Mouse (Mus musculus) urinary bladder, postnatal 10 days (tissue): ENCODE results near the gene Wdr24.
A peak's percentile ranks its signal among the peaks of the same experiment; 100 is the strongest.
"Not testable (repeated sequence)": the region's sequence is repeated elsewhere in the genome, so short reads cannot be mapped to it uniquely, and the experiment has no call there.

Experiments used
- DNase-seq: peaks from one replicate; pipeline ENCODE4 v3.0.0; 2022; ENCODE audit warnings: low spot score

Wdr24 gene

DNA sequence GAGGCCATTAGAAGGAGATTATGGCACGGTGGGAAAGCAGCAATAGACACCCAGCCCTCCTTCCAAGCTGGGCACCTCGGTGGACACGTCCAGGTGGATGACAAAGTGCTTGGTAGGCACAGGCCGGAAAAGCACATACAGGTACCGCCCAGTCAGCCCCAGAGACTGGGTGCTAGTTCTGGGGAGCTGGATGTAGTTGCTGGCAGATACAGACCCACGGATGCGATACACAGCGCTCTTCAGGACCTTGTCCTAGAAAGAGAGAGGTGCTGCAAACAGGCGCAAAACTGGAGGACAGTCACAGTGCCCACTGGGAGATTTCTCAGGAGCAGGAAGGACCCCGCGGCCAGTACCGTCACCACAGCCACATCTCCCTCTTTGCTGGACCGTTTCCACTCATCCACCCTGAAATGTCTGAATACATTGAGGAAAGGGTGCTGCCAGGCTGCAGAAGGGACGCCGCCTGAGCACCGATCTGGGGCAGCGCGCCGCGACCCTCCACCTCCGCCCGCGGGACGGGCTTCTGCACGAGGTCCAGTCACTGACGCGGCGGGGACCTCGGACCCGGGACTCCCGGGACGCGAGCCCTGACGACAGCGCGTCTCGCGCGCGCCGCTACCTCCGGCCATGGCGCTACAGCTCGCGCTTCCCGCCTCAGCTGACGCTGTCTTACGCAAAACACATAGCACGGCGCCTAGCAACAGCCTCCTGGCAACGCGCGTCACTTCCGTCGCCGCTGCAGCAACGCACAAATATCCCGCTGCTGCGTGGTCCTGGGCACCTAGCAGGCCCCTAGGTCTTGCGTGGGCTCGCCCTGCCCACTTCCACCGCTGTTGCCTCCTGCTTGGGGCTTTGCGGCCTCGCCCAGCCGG is 37.6 kb downstream of the Wdr24 start, which contains the start of gene Wdr90:
Gene Wdr90, minus strand, starts transcription at position 670 of the 872 bp plus-strand sequence.
- DNase-seq, result peak; percentile 62

GRCm38 (mm10) chr17:25861704-25862612 is 38.5 kb downstream of the Wdr24 start:
- no peak for DNase-seq

GRCm38 (mm10) chr17:25863681-25864080 is 40.3 kb downstream of the Wdr24 start:
- no peak for DNase-seq

DNA sequence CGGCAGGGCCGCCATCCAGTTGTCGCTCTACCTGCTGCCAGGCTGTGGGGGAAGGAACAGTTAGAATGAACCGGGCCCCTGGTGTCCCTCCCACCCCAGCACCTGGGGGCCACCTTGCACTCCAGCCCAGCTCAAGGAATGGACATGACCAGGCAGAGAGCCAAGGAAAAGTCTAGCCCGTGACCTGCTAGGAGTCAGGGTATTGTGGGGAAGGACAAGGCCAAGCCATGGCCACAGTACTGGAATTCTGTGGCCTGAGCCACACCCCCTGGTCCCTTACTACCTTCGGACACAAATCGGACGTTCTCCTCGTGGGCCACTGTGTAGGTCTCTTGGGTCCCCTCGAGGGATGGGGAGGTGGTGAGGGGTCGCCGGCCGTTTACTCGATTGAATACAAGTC is 40.9 kb downstream of the Wdr24 start:
- DNase-seq, result no peak

- DNase-seq, result no peak
Observed at GRCm38 (mm10) chr17:25865288-25865687, 41.9 kb downstream of the Wdr24 start.

DNA sequence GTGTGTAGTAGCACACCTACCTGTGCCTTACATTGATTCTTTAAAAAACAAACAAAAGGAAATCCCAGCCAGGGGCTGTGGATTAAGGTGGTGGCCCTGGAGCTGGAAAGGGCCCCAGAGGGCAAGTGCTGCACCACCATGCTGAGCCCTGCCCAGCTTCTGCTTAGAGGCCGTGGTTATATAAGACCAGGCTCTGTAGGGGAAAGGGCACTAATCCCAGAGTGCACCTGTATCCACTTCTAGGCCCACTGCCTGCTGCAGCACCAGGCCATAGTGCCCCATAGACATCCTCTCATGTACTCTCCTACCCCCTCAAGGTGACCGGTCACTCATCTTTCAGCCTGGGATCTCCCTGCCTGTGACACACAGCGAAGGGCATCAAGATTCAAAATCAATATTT is 42.7 kb downstream of the Wdr24 start:
- no peak for DNase-seq

DNA sequence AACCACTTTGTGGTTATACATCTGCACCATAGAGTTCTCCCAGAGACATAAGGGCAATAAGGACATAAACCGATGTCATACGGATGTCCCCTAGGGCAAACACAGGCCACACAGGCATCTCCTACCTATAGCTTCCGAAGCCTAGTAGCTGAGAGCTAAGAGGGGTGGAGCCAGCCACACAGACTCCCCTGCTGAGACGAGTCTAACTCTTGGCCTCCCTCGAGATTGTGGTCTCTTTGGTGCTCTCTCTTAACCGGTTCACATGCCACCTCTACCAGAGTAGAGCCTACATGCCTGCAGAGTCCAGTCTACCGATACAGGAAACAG is 44.0 kb downstream of the Wdr24 start:
- no peak for DNase-seq

DNA sequence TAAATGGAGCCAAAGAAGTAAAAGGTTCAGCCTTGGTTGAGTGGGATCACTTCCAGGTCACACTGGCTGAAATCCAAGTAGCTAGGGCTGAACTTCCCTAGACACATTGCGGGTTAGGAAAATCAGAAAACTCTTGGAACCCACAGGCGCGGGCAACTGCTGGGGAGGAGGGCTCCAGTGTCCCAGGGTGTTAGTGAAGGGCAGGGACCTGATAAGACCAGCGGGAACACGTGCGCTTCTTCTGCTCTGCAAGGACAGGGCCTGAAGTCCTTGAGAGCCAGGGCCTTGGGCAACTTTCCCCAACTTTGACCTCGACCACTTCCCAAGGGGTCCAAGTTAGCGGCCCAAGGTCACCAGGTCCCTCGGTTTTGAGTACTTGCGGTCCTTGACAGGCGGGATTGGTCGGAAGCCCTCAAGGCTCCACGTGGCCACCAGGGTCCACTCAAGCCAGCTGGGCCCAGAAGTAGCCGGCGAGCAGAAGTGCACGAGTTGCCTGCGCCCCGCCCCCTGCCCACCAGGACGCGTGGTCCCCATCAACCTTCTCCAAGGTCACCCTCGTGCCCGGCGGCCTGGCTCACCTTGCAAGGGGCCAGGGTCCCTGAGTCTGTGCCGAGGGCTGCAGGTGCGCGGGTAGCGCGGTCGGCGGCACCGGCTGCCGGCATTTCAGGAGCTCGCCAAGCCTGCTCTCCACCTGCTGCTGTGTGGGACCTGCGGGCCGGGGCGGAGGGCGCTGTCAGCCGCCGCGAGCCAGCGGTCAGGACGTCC is 44.6 kb downstream of the Wdr24 start:
- no peak for DNase-seq

- no peak for DNase-seq
Observed at GRCm38 (mm10) chr17:25868601-25869191, 45.3 kb downstream of the Wdr24 start, which contains the start of gene Mcrip2. Gene Mcrip2, minus strand, starts transcription at chr17:25868764.

DNA sequence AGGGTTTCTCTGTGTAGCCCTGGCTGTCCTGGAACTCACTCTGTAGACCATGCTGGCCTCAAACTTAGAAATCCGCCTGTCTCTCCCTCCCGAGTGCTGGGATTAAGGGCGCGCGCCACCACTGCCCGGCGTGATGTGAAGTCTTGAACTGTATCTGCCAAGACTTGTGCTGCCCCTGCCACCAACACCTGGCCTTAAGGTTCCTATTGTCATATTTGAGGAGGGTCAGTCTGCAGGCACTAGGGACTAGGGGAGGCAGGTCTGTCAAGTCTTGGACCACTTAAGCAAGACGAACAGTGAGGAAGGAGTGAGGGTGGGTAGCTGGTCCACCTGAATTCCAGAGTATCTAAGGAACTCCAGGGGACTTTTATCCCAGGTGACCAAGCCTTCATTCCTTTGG is 46.1 kb downstream of the Wdr24 start:
- DNase-seq, result no peak

GRCm38 (mm10) chr17:25869954-25870353 is 46.5 kb downstream of the Wdr24 start:
- DNase-seq, result no peak

- not testable (repeated sequence) for DNase-seq
Observed at GRCm38 (mm10) chr17:25871566-25871965, 48.1 kb downstream of the Wdr24 start.

GRCm38 (mm10) chr17:25872676-25873075 is 49.2 kb downstream of the Wdr24 start:
- DNase-seq, result no peak

DNA sequence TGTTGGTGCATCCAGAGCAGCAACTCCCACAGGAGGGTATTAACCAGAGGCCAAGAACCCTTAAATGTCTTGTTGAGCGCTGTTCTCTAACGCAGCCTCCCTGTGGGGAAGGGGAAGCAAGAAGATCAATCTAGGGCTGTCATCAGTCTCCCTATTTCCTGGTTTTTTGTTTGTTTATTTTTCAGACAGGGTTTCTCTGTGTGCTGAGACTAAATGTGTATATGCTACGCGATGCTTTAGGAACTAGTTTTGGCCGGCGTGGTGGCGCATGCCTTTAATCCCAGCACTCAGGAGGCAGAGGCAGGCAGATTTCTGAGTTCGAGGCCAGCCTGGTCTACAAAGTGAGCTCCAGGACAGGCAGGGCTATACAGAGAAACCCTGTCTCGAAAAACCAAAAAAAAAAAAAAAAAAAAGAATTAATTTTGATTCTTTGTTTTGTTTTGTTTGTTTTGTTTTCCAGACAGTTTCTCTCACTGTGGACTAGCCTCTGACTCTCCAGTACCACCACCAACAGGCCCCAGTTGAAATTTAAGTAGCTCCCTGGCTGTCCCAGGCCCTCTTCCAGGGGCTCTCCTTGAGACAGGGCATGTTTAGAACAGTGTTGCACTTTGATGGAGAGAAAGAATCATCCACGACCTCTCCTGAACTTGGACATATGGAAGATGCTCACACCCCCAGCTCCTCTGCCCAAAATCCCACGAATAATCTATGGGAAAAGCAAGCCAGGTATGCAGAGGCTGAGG is 50.1 kb downstream of the Wdr24 start:
- DNase-seq, result no peak

- no peak for DNase-seq
Observed at GRCm38 (mm10) chr17:25874148-25874720, 50.8 kb downstream of the Wdr24 start.

- DNase-seq, result peak; percentile 79
Observed at GRCm38 (mm10) chr17:25874721-25875170, 51.3 kb downstream of the Wdr24 start, which contains the start of gene Mettl26. Gene Mettl26, plus strand, starts transcription at chr17:25875074.

GRCm38 (mm10) chr17:25875171-25876136 is 52.0 kb downstream of the Wdr24 start:
- peak; percentile 58 for DNase-seq

DNA sequence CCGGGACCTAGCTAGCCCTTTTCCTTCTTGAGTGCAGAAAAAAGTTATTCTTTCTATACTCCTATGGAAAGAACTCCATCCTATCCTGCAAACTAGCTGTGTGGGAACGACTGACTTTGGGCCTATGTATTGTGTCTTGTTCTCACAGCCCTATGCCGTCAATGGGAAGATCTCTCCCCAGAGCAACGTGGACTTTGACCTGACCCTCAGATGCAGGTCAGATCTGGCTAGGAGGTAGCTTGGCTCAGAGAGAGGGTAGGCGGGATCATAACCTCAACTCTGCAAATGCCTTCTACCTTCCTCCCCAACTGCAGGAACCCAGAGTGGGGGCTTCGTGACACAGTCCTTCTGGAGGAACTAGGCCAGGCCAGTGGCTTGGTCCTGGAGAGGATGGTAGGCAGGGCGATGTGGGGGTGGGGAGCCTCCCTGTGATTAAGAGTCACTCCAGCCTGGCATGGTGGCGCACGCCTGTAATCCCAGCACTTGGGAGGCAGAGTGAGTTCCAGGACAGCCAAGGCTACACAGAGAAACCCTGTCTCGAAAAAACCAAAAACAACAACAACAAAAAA is 53.0 kb downstream of the Wdr24 start:
- DNase-seq, result no peak

DNA sequence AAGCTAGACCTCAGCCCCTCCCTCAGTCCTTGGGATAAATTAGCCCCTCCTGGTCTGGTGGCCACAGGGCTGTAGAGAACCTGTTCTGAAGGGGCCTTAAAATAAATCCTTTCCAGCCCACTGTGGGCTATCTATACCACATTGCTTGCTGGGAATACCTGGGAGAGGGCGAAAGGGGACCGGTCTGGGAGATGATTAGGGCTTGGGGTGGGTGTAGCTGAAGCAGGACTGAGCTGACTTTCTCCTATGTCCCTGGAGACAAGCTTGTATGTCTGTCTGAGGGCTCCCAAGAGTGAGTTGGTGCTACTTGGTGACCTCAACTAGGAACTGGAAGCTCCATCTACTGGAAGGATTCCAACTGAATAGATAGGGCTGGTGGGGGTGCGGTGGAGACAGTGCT is 53.6 kb downstream of the Wdr24 start:
- DNase-seq, result no peak
